Mouse (Mus musculus) embryonic fibroblast, embryonic 13.5 days (primary cell): ENCODE results near the gene Six4.

ENCODE experiments used
- CTCF ChIP-seq: IDR thresholded peaks from 2 replicates; pipeline ENCODE4 v1.5.1; 2011; ENCODE audit warnings: mild to moderate bottlenecking, control low read depth, low read length, moderate library complexity, borderline replicate concordance; ENCODE audit not compliant: insufficient read depth
- POLR2A ChIP-seq: IDR thresholded peaks from 2 replicates; pipeline ENCODE4 v1.6.1; 2011; ENCODE audit warnings: low read depth, mild to moderate bottlenecking, control low read depth, low read length, moderate library complexity

GRCm38 (mm10) chr12:73160341-73160740, 47.1 kb upstream of the Six4 start:
- no peak for TF ChIP-seq POLR2A
- TF ChIP-seq CTCF = no peak
